Mouse (Mus musculus): ENCODE results near the gene Fxyd6. TPM values are rescaled to one million over a fixed set of nuclear protein-coding genes. Genes with fewer than 3 reads are reported as not detected.

Fxyd6 gene
- total and polyA plus RNA-seq, 3 experiments = 0.08 TPM; not detected in 2

DNA sequence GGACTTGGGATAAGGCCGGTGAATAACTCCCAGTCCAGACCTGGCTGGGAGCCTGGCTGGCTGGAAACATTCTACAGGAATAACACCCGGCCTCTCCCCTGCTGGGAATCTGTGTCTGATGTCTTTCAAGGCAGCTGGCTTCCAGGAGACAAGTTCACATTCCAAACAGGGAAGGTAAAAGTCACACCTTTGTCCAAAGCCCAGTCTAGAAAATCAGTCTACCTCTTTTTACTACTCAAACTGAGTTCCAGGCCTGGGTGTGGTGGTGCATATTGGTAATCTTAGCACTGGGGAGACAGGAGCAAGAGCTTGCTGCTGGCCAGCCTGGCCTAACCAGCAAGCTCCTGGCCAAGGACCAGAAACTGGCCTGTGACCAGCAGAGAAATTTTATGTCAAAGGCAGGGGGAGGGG, 7.9 kb upstream of the Fxyd6 start:
- peaks cover 4% of the 10 kb centered on the region for H3K9me3 ChIP-seq (replicated peaks; ENCODE audit: low read length)
- H3K9ac ChIP-seq (ENCODE audit: insufficient read depth, low read depth) = no peak overlapping the region
- H3K36me3 ChIP-seq (replicated peaks in 1 of 2; ENCODE audit: control insufficient read depth in 1 of 2, insufficient read depth in 1 of 2, low read length in 1 of 2) = no peaks in the 10 kb centered on the region
- dilution Hi-C loops (cut with MboI; ENCODE audit: extremely low pct_ligation_motif_present, extremely low pct_unique_long_range_greater_than_20kb, low sequenced_read_pairs) = no loop called here
- H3K27ac ChIP-seq (ENCODE audit: insufficient read depth, low read depth) = no peak overlapping the region
- no peak overlapping the region for H3K4me2 ChIP-seq (ENCODE audit: insufficient read depth, low read depth, poor library complexity, severe bottlenecking)
- H3K4me3 ChIP-seq (replicated peaks in 1 of 3; ENCODE audit: low read depth in 2 of 3, low read length in 2 of 3, poor library complexity in 1 of 3) = no peak overlapping the region
- TF ChIP-seq IRF4 (IDR thresholded peaks at IDR 0.05; ENCODE audit: low read depth, low read length) = no peak
- TF ChIP-seq ZMIZ1 (IDR thresholded peaks at IDR 0.05; ENCODE audit: low read depth, low read length) = no peak
- TF ChIP-seq PAX5 (IDR thresholded peaks at IDR 0.05; ENCODE audit: low read length) = no peak
- TF ChIP-seq E2F4 (IDR thresholded peaks at IDR 0.05; ENCODE audit: insufficient replicate concordance, low read depth, low read length) = no peak
- TF ChIP-seq TBP (conservative IDR thresholded peaks at IDR 0.05; ENCODE audit: low read depth, low read length) = no peak
- no peak for DNase-seq (ENCODE audit: extremely low read depth)
- in situ Hi-C loops (cut with MboI; ENCODE audit: low pct_ligation_motif_present, low pct_unique_long_range_greater_than_20kb, low sequenced_read_pairs) = no loop called here
- peaks cover 63% of the 10 kb centered on the region for H3K27me3 ChIP-seq (replicated peaks)
- H3K79me2 ChIP-seq (replicated peaks; ENCODE audit: control insufficient read depth, extremely low read depth, insufficient read depth, poor library complexity, severe bottlenecking) = no peaks in the 10 kb centered on the region
- H3K4me1 ChIP-seq (ENCODE audit: control insufficient read depth in 1 of 2, insufficient read depth in 2 of 2) = no peaks in the 10 kb centered on the region

GRCm38 (mm10) chr9:45363639-45364214, 6.3 kb upstream of the Fxyd6 start:
- no peak overlapping the region for H3K9ac ChIP-seq (ENCODE audit: insufficient read depth, low read depth)
- H3K27me3 ChIP-seq (replicated peaks) = peaks cover 71% of the 10 kb centered on the region
- H3K36me3 ChIP-seq (replicated peaks in 1 of 2; ENCODE audit: control insufficient read depth in 1 of 2, insufficient read depth in 1 of 2, low read length in 1 of 2) = no peaks in the 10 kb centered on the region
- no peak for DNase-seq (ENCODE audit: extremely low read depth)
- H3K4me1 ChIP-seq (ENCODE audit: control insufficient read depth in 1 of 2, insufficient read depth in 2 of 2) = no peaks in the 10 kb centered on the region
- H3K4me3 ChIP-seq (replicated peaks in 1 of 3; ENCODE audit: low read depth in 2 of 3, low read length in 2 of 3, poor library complexity in 1 of 3) = no peak overlapping the region
- no peak overlapping the region for H3K27ac ChIP-seq (ENCODE audit: insufficient read depth, low read depth)
- no peak for TF ChIP-seq RAD21 (IDR thresholded peaks at IDR 0.05; ENCODE audit: low read depth, low read length)
- TF ChIP-seq MXI1 (IDR thresholded peaks at IDR 0.05; ENCODE audit: low read depth, low read length) = no peak
- in situ Hi-C loops (cut with MboI; ENCODE audit: low pct_ligation_motif_present, low pct_unique_long_range_greater_than_20kb, low sequenced_read_pairs) (no loop called here), dilution Hi-C loops (cut with MboI; ENCODE audit: extremely low pct_ligation_motif_present, extremely low pct_unique_long_range_greater_than_20kb, low sequenced_read_pairs) (no loop called here)
- H3K9me3 ChIP-seq (replicated peaks; ENCODE audit: low read length) = peaks cover 4% of the 10 kb centered on the region
- H3K4me2 ChIP-seq (ENCODE audit: insufficient read depth, low read depth, poor library complexity, severe bottlenecking) = no peak overlapping the region
- no peaks in the 10 kb centered on the region for H3K79me2 ChIP-seq (replicated peaks; ENCODE audit: control insufficient read depth, extremely low read depth, insufficient read depth, poor library complexity, severe bottlenecking)

DNA sequence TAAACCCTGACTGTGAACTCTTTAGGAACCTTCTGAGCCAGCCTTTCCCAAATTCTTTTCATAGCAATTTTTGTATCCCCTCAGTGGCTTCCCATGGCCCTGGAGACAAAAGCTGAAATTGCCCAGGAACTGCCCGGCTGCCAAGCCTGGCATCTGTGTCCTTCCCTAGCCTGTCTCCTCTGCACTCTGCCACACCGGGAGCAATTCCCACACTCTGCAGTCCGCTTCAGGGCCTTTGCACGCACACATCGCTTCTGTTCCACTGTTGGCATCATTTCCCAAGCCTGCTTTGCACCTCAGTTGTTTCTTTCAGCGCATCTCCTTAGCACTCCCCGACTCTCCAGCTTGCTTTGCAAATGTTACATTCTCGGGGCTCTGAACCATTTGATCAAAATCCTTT, 2.3 kb upstream of the Fxyd6 start:
- TF ChIP-seq USF2 (conservative IDR thresholded peaks at IDR 0.05; ENCODE audit: low read depth, low read length) = no peak
- no peak for TF ChIP-seq MAZ (IDR thresholded peaks at IDR 0.05; ENCODE audit: low read depth, low read length)
- TF ChIP-seq TCF12 (IDR thresholded peaks at IDR 0.05; ENCODE audit: low read depth, low read length) = no peak
- TF ChIP-seq JUN (IDR thresholded peaks at IDR 0.05; ENCODE audit: insufficient read depth, low read depth, low read length) = no peak
- TF ChIP-seq ZMIZ1 (IDR thresholded peaks at IDR 0.05; ENCODE audit: low read depth, low read length) = no peak
- no peak for TF ChIP-seq NELFE (IDR thresholded peaks at IDR 0.05; ENCODE audit: low read depth, low read length)
- no peak for TF ChIP-seq CHD1 (IDR thresholded peaks at IDR 0.05; ENCODE audit: low read depth, low read length)
- TF ChIP-seq POLR2AphosphoS2 (IDR thresholded peaks at IDR 0.05; ENCODE audit: low read depth, low read length) = no peak
- TF ChIP-seq IRF4 (IDR thresholded peaks at IDR 0.05; ENCODE audit: low read depth, low read length) = no peak
- TF ChIP-seq MAX (IDR thresholded peaks at IDR 0.05; ENCODE audit: low read length) = no peak
- no peak for TF ChIP-seq ETS1 (conservative IDR thresholded peaks at IDR 0.05; ENCODE audit: low read depth, low read length)
- no peak for TF ChIP-seq SMC3 (IDR thresholded peaks at IDR 0.05; ENCODE audit: low read depth, low read length)
- TF ChIP-seq MXI1 (IDR thresholded peaks at IDR 0.05; ENCODE audit: low read depth, low read length) = no peak
- no peak for TF ChIP-seq UBTF (IDR thresholded peaks at IDR 0.05; ENCODE audit: low read depth, low read length)
- TF ChIP-seq HCFC1 (IDR thresholded peaks at IDR 0.05; ENCODE audit: low read depth, low read length) = no peak
- no peak for TF ChIP-seq CHD2 (IDR thresholded peaks at IDR 0.05; ENCODE audit: low read length)
- no peak for TF ChIP-seq PAX5 (IDR thresholded peaks at IDR 0.05; ENCODE audit: low read length)
- no peak for TF ChIP-seq USF1 (IDR thresholded peaks at IDR 0.05; ENCODE audit: low read depth, low read length)
- no peak for TF ChIP-seq TBP (conservative IDR thresholded peaks at IDR 0.05; ENCODE audit: low read depth, low read length)
- no peak for TF ChIP-seq ZNF384 (IDR thresholded peaks at IDR 0.05; ENCODE audit: low read depth, low read length)
- in situ Hi-C loops (cut with MboI; ENCODE audit: low pct_ligation_motif_present, low pct_unique_long_range_greater_than_20kb, low sequenced_read_pairs) (no loop called here), dilution Hi-C loops (cut with MboI; ENCODE audit: extremely low pct_ligation_motif_present, extremely low pct_unique_long_range_greater_than_20kb, low sequenced_read_pairs) (no loop called here)
- no peak for DNase-seq (ENCODE audit: extremely low read depth)
- H3K4me2 ChIP-seq (ENCODE audit: insufficient read depth, low read depth, poor library complexity, severe bottlenecking) = no peak overlapping the region
- H3K36me3 ChIP-seq (replicated peaks in 1 of 2; ENCODE audit: control insufficient read depth in 1 of 2, insufficient read depth in 1 of 2, low read length in 1 of 2) = no peaks in the 10 kb centered on the region
- no peak overlapping the region for H3K9ac ChIP-seq (ENCODE audit: insufficient read depth, low read depth)
- H3K27me3 ChIP-seq (replicated peaks) = peaks cover 78% of the 10 kb centered on the region
- peaks cover 4% of the 10 kb centered on the region for H3K9me3 ChIP-seq (replicated peaks; ENCODE audit: low read length)
- no peaks in the 10 kb centered on the region for H3K79me2 ChIP-seq (replicated peaks; ENCODE audit: control insufficient read depth, extremely low read depth, insufficient read depth, poor library complexity, severe bottlenecking)
- H3K4me3 ChIP-seq (replicated peaks in 1 of 3; ENCODE audit: low read depth in 2 of 3, low read length in 2 of 3, poor library complexity in 1 of 3) = no peak overlapping the region
- H3K4me1 ChIP-seq (ENCODE audit: control insufficient read depth in 1 of 2, insufficient read depth in 2 of 2) = no peaks in the 10 kb centered on the region
- no peak overlapping the region for H3K27ac ChIP-seq (ENCODE audit: insufficient read depth, low read depth)

Measured in CH12.LX (cell line).